12 mouse cellular contexts compared by ENCODE assay signal in genomic region chr6:100052955-100053795, GRCm38 (mm10).
DNase-seq lines count a peak whose midpoint lies in the region; ATAC-seq and TF ChIP-seq lines count a peak whose summit lies in the region.
"Had no signal": no experiment of that assay in that cellular context is flagged by ENCODE, and none has a peak within 500 bp of the region (broad histone marks: within the 10 kb centered on the region; RNA-seq: fewer than 3 reads in every experiment).

No protein-coding gene starts in this region.

- peak; percentile 44; the same call in 1 of the 2 replicates for ATAC-seq in lung, postnatal 0 days
- peak; percentile 53; the same call in 1 of the 2 replicates for ATAC-seq in heart, embryonic 16.5 days (replicated peaks; ENCODE audit: extremely low read depth, insufficient read depth, low FRiP score)
- ATAC-seq in kidney, postnatal 0 days (replicated peaks; ENCODE audit: low FRiP score, low read depth): peak; percentile 87
- 0 out of 2 replicates have a peak, but pooled peaks have one; percentile 25 for ATAC-seq in stomach, embryonic 16.5 days (ENCODE audit: insufficient read depth, low FRiP score)
- ATAC-seq: midbrain, embryonic 15.5 days had no signal

- no peaks in the 10 kb centered on the region for H3K27me3 ChIP-seq in lung, postnatal 0 days (replicated peaks; ENCODE audit: insufficient read depth, low read length)
- peaks cover 18% of the 10 kb centered on the region for H3K27me3 ChIP-seq in heart, embryonic 16.5 days (ENCODE audit: control insufficient read depth, insufficient read depth, low read length)
- no peaks in the 10 kb centered on the region for H3K27me3 ChIP-seq in kidney, postnatal 0 days (ENCODE audit: insufficient read depth, low read length)
- H3K27me3 ChIP-seq in stomach, embryonic 16.5 days (ENCODE audit: control insufficient read depth, insufficient read depth, low read length): 0 out of 2 replicates have a peak, but pooled peaks cover 3% of the 10 kb centered on the region

- no peak overlapping the region for H3K27ac ChIP-seq in lung, postnatal 0 days (ENCODE audit: low read length)
- H3K27ac ChIP-seq in heart, embryonic 16.5 days (ENCODE audit: low read length): no peak overlapping the region
- no peak overlapping the region for H3K27ac ChIP-seq in kidney, postnatal 0 days
- H3K27ac ChIP-seq in stomach, embryonic 16.5 days (ENCODE audit: low read length): no peak overlapping the region
- H3K27ac ChIP-seq: embryonic facial prominence, embryonic 15.5 days; lung, embryonic 15.5 days; midbrain, embryonic 15.5 days; neural tube, embryonic 15.5 days had no signal

- H3K4me1 ChIP-seq in lung, postnatal 0 days (ENCODE audit: insufficient read depth, low read depth, low read length): no peaks in the 10 kb centered on the region
- H3K4me1 ChIP-seq in heart, embryonic 16.5 days (ENCODE audit: control insufficient read depth, insufficient read depth, low read length): peaks cover 5% of the 10 kb centered on the region
- no peaks in the 10 kb centered on the region for H3K4me1 ChIP-seq in kidney, postnatal 0 days (replicated peaks; ENCODE audit: insufficient read depth, low read length)
- 0 out of 2 replicates have a peak, but pooled peaks cover 3% of the 10 kb centered on the region for H3K4me1 ChIP-seq in stomach, embryonic 16.5 days (ENCODE audit: control insufficient read depth, insufficient read depth, low read length)
- H3K4me1 ChIP-seq: lung, embryonic 15.5 days; neural tube, embryonic 15.5 days had no signal

- no peak for DNase-seq in lung, postnatal 0 days (ENCODE audit: low spot score)
- no peak for DNase-seq in lung, postnatal 36 days
- peak; percentile 68 for DNase-seq in kidney, postnatal 0 days (ENCODE audit: low spot score)
- DNase-seq in left cerebral cortex, postnatal 25 days (ENCODE audit: low spot score in 2 of 2): no peak
- no peak for DNase-seq in lung, postnatal 4 days
- DNase-seq: cerebellum, adult 11 months had no signal

- H3K4me2 ChIP-seq in lung, postnatal 0 days (replicated peaks; ENCODE audit: low read depth, low read length): no peak overlapping the region
- 0 out of 2 replicates have a peak overlapping the region, but pooled peaks have one; percentile 24 for H3K4me2 ChIP-seq in heart, embryonic 16.5 days (ENCODE audit: low read depth, low read length)
- no peak overlapping the region for H3K4me2 ChIP-seq in kidney, postnatal 0 days (ENCODE audit: low read length)
- H3K4me2 ChIP-seq in stomach, embryonic 16.5 days (ENCODE audit: low read depth, low read length): no peak overlapping the region
- H3K4me2 ChIP-seq: embryonic facial prominence, embryonic 15.5 days; lung, embryonic 15.5 days; midbrain, embryonic 15.5 days; neural tube, embryonic 15.5 days had no signal

- no peak for TF ChIP-seq EP300 in lung, postnatal 0 days (IDR thresholded peaks at IDR 0.05)

- no peaks in the 10 kb centered on the region for H3K36me3 ChIP-seq in lung, postnatal 0 days (ENCODE audit: insufficient read depth, low read length)
- H3K36me3 ChIP-seq in heart, embryonic 16.5 days (ENCODE audit: control insufficient read depth, insufficient read depth): no peaks in the 10 kb centered on the region
- H3K36me3 ChIP-seq in kidney, postnatal 0 days (ENCODE audit: insufficient read depth, low read length): no peaks in the 10 kb centered on the region
- no peaks in the 10 kb centered on the region for H3K36me3 ChIP-seq in stomach, embryonic 16.5 days (ENCODE audit: control insufficient read depth, insufficient read depth, low read length)
- H3K36me3 ChIP-seq: embryonic facial prominence, embryonic 15.5 days; lung, embryonic 15.5 days; midbrain, embryonic 15.5 days; neural tube, embryonic 15.5 days had no signal

- no peak overlapping the region for H3K4me3 ChIP-seq in lung, postnatal 0 days (ENCODE audit: low read depth, low read length)
- no peak overlapping the region for H3K4me3 ChIP-seq in heart, embryonic 16.5 days (ENCODE audit: low read length)
- no peak overlapping the region for H3K4me3 ChIP-seq in kidney, postnatal 0 days (replicated peaks; ENCODE audit: low read depth, low read length)
- no peak overlapping the region for H3K4me3 ChIP-seq in stomach, embryonic 16.5 days (replicated peaks; ENCODE audit: low read length)
- H3K4me3 ChIP-seq: embryonic facial prominence, embryonic 15.5 days; lung, embryonic 15.5 days; midbrain, embryonic 15.5 days; neural tube, embryonic 15.5 days had no signal

- H3K9ac ChIP-seq in lung, postnatal 0 days (replicated peaks; ENCODE audit: low read depth): no peak overlapping the region
- H3K9ac ChIP-seq in heart, embryonic 16.5 days (ENCODE audit: low read length): no peak overlapping the region
- H3K9ac ChIP-seq in kidney, postnatal 0 days (ENCODE audit: low read depth, low read length): no peak overlapping the region
- no peak overlapping the region for H3K9ac ChIP-seq in stomach, embryonic 16.5 days (ENCODE audit: low read length)
- H3K9ac ChIP-seq: embryonic facial prominence, embryonic 15.5 days; lung, embryonic 15.5 days; midbrain, embryonic 15.5 days; neural tube, embryonic 15.5 days had no signal

- TF ChIP-seq CTCF in lung, postnatal 0 days (IDR thresholded peaks at IDR 0.05): no peak
- 0 out of 2 replicates have a peak, but pooled peaks have one; percentile 7 for TF ChIP-seq CTCF in kidney, postnatal 0 days (IDR thresholded peaks at IDR 0.05; ENCODE audit: low read depth)

- WGBS in lung, postnatal 0 days: 58% methylated on average over 8 of the region's 8 CpGs
- 49% methylated on average over 8 of the region's 8 CpGs for WGBS in heart, embryonic 16.5 days
- WGBS in kidney, postnatal 0 days: 50% methylated on average over 8 of the region's 8 CpGs
- WGBS in stomach, embryonic 16.5 days: 38% methylated on average over 8 of the region's 8 CpGs

- intact Hi-C loops in left cerebral cortex, postnatal 25 days (cut with DNase I): no loop called here

- H3K9me3 ChIP-seq in lung, postnatal 0 days (ENCODE audit: low read length): no peaks in the 10 kb centered on the region
- no peaks in the 10 kb centered on the region for H3K9me3 ChIP-seq in heart, embryonic 16.5 days (replicated peaks; ENCODE audit: control insufficient read depth, low read length)
- H3K9me3 ChIP-seq in kidney, postnatal 0 days (replicated peaks; ENCODE audit: low read length): no peaks in the 10 kb centered on the region
- H3K9me3 ChIP-seq in stomach, embryonic 16.5 days (replicated peaks; ENCODE audit: control insufficient read depth, low read length): no peaks in the 10 kb centered on the region
- H3K9me3 ChIP-seq: embryonic facial prominence, embryonic 15.5 days; lung, embryonic 15.5 days; midbrain, embryonic 15.5 days; neural tube, embryonic 15.5 days had no signal

Comparison
In these comparisons a context has a peak if more than half of its experiments do, and no peak if none do; other contexts are left out.
1. ATAC-seq: peak in every context shown above with its lines; median percentile 87 in kidney, postnatal 0 days; 53 in heart, embryonic 16.5 days; 44 in lung, postnatal 0 days; 25 in stomach, embryonic 16.5 days.